Mouse (Mus musculus): ENCODE data around the gene Samd10. TPM values are rescaled to one million over a fixed set of nuclear protein-coding genes. Genes with fewer than 3 reads are reported as not detected.

The Samd10 gene
- total RNA-seq, 2 experiments from 2014 or later = 1.7 to 1.9 TPM

Small RNA genes lying within 50 kb of the gene (microRNA-seq; reads per million reads assigned to microRNA genes)
- not detected for gene Mir7006

Other genes starting within 250 kb of the Samd10 start
- 10 to 100 TPM; 23.3 to 26.2 TPM for gene Zgpat, start 234.3 kb downstream of the Samd10 start, total RNA-seq (2021)
- gene Arfrp1, start 233.8 kb downstream of the Samd10 start, total RNA-seq (2021) = 10 to 100 TPM; 31.6 to 32.4 TPM
- 10 to 100 TPM; 10.9 to 17.8 TPM for gene Lime1, start 219.1 kb downstream of the Samd10 start, total RNA-seq (2021)
- gene Zbtb46, start 139.8 kb downstream of the Samd10 start, total RNA-seq (2021) = 10 to 100 TPM; 10.1 to 12.0 TPM
- not detected for gene Abhd16b, start 106.0 kb downstream of the Samd10 start, total RNA-seq (2021)
- gene Tpd52l2, start 102.1 kb downstream of the Samd10 start, total RNA-seq (2021) = 10 to 100 TPM; 86.8 to 93.0 TPM
- 10 to 100 TPM; 84.7 to 88.0 TPM for gene Dnajc5, start 78.7 kb downstream of the Samd10 start, total RNA-seq (2021)
- gene Uckl1, start 14.3 kb downstream of the Samd10 start, total RNA-seq (2021) = 10 to 100 TPM; 40.2 to 49.9 TPM
- gene Prpf6, start 7.3 kb downstream of the Samd10 start, total RNA-seq (2021) = 10 to 100 TPM; 41.9 to 43.9 TPM
- 10 to 100 TPM; 49.8 to 51.4 TPM for gene Zfp512b, start 6.4 kb downstream of the Samd10 start, total RNA-seq (2021)
- gene Gm29797, start 57.8 kb upstream of the Samd10 start, total RNA-seq (2021) = under 1 TPM in 1 of 2 experiments, not detected in 1; 0.36 TPM
- 10 to 100 TPM; 33.9 to 34.4 TPM for gene Sox18, start 72.4 kb upstream of the Samd10 start, total RNA-seq (2021)
- 1 to 10 TPM; 7.5 to 9.7 TPM for gene Tcea2, start 81.1 kb upstream of the Samd10 start, total RNA-seq (2021)
- gene Rgs19, start 94.8 kb upstream of the Samd10 start, total RNA-seq (2021) = 10 to 100 TPM; 16.4 to 20.1 TPM
- not detected for gene Lkaaear1, start 99.2 kb upstream of the Samd10 start, total RNA-seq (2021)
- not detected for gene Oprl1, start 115.8 kb upstream of the Samd10 start, total RNA-seq (2021)
- under 1 TPM in 1 of 2 experiments, not detected in 1; 0.29 TPM for gene Myt1, start 164.1 kb upstream of the Samd10 start, total RNA-seq (2021)
- 10 to 100 TPM; 26.2 to 28.5 TPM for gene Pcmtd2, start 238.6 kb upstream of the Samd10 start, total RNA-seq (2021)